In the genomic region with DNA sequence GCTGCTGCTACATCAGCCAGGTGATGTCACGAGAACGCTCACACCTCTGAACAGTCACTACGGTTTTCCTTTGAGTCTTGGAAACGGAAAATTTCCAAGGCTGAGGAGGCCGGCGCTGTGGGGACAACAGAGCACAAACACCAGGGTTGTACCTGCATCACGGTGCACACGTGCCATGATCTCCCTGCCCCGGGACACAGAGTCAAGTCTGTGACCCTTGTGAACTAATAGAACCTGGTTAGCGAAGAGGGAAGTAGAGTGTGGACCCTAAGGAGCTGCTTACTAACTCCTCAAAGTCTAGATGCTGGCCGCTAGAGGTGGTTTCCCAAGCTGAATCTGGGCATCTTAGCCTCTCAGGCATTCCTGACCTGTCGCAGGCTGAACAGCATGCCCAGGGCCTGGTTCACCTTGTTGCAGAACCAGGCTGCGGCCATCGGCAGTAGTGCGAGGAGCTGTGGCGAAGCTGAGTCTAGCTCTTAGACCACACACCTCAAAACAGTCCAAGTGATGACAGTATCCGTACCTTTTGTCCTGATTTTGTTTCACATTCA, we compare ENCODE assay signal across 8 mouse cellular contexts. TPM values are rescaled to one million over a fixed set of nuclear protein-coding genes. Genes with fewer than 3 reads are reported as not detected.
A peak's percentile ranks its signal among the peaks of the same experiment; 100 is the strongest.
DNase-seq lines count a peak whose midpoint lies in the region; ATAC-seq and TF ChIP-seq lines count a peak whose summit lies in the region.

No protein-coding gene starts in this region.

- TF ChIP-seq CTCF in kidney, postnatal 0 days (IDR thresholded peaks at IDR 0.05; ENCODE audit: low read depth) = no peak

- H3K9me3 ChIP-seq in kidney, postnatal 0 days (replicated peaks; ENCODE audit: low read length) = no peaks in the 10 kb centered on the region
- no peaks in the 10 kb centered on the region for H3K9me3 ChIP-seq in forebrain, embryonic 13.5 days (replicated peaks)
- H3K9me3 ChIP-seq in limb, embryonic 15.5 days = no peaks in the 10 kb centered on the region
- H3K9me3 ChIP-seq in neural tube, embryonic 15.5 days (replicated peaks) = no peaks in the 10 kb centered on the region

- 3% methylated on average over 17 of the region's 17 CpGs for WGBS in kidney, postnatal 0 days
- 2% methylated on average over 17 of the region's 17 CpGs for WGBS in forebrain, embryonic 13.5 days
- WGBS in limb, embryonic 15.5 days = 21% methylated on average over 17 of the region's 17 CpGs
- WGBS in neural tube, embryonic 15.5 days = 3% methylated on average over 17 of the region's 17 CpGs

- H3K4me1 ChIP-seq in kidney, postnatal 0 days (replicated peaks; ENCODE audit: insufficient read depth, low read length) = peaks cover 4% of the 10 kb centered on the region; the same call in 1 of the 2 replicates
- peaks cover 5% of the 10 kb centered on the region for H3K4me1 ChIP-seq in forebrain, embryonic 13.5 days
- peaks cover 26% of the 10 kb centered on the region for H3K4me1 ChIP-seq in limb, embryonic 15.5 days
- H3K4me1 ChIP-seq in neural tube, embryonic 15.5 days = peaks cover 16% of the 10 kb centered on the region

- H3K36me3 ChIP-seq in kidney, postnatal 0 days (ENCODE audit: insufficient read depth, low read length) = no peaks in the 10 kb centered on the region
- H3K36me3 ChIP-seq in forebrain, embryonic 13.5 days (ENCODE audit: poor library complexity, severe bottlenecking) = no peaks in the 10 kb centered on the region
- H3K36me3 ChIP-seq in limb, embryonic 15.5 days = no peaks in the 10 kb centered on the region
- H3K36me3 ChIP-seq in neural tube, embryonic 15.5 days = no peaks in the 10 kb centered on the region

- ATAC-seq in kidney, postnatal 0 days (replicated peaks; ENCODE audit: low FRiP score, low read depth) = peak; percentile 36; the same call in 1 of the 2 replicates
- peak; percentile 52 for ATAC-seq in forebrain, embryonic 13.5 days
- no peak for ATAC-seq in limb, embryonic 15.5 days (ENCODE audit: insufficient number of reproducible peaks, low FRiP score, low TSS enrichment, low read depth)
- ATAC-seq in neural tube, embryonic 15.5 days (ENCODE audit: low FRiP score) = no peak

- no peak for DNase-seq in kidney, postnatal 0 days (ENCODE audit: low spot score)
- no peak for DNase-seq in kidney, postnatal 10 days
- no peak for DNase-seq in right cerebral cortex, postnatal 10 days (ENCODE audit: low spot score in 2 of 2)
- no peak for DNase-seq in ovary, adult 18-20 months (ENCODE audit: low spot score)
- DNase-seq in gastrocnemius, adult 18-20 months (ENCODE audit: low spot score) = no peak

- peak overlapping the region; percentile 43 for H3K4me2 ChIP-seq in kidney, postnatal 0 days (ENCODE audit: low read length)
- peak overlapping the region; percentile 40 for H3K4me2 ChIP-seq in forebrain, embryonic 13.5 days
- H3K4me2 ChIP-seq in limb, embryonic 15.5 days = peak overlapping the region; percentile 43
- peak overlapping the region; percentile 42 for H3K4me2 ChIP-seq in neural tube, embryonic 15.5 days

- no peak overlapping the region for H3K27ac ChIP-seq in kidney, postnatal 0 days
- H3K27ac ChIP-seq in forebrain, embryonic 13.5 days = no peak overlapping the region
- H3K27ac ChIP-seq in limb, embryonic 15.5 days = no peak overlapping the region
- no peak overlapping the region for H3K27ac ChIP-seq in neural tube, embryonic 15.5 days (replicated peaks)

- H3K27me3 ChIP-seq in kidney, postnatal 0 days (ENCODE audit: insufficient read depth, low read length) = peaks cover 60% of the 10 kb centered on the region
- peaks cover 78% of the 10 kb centered on the region for H3K27me3 ChIP-seq in forebrain, embryonic 13.5 days
- peaks cover 40% of the 10 kb centered on the region for H3K27me3 ChIP-seq in limb, embryonic 15.5 days
- H3K27me3 ChIP-seq in neural tube, embryonic 15.5 days (replicated peaks) = peaks cover 71% of the 10 kb centered on the region

- no peak overlapping the region for H3K9ac ChIP-seq in kidney, postnatal 0 days (ENCODE audit: low read depth, low read length)
- no peak overlapping the region for H3K9ac ChIP-seq in forebrain, embryonic 13.5 days
- H3K9ac ChIP-seq in limb, embryonic 15.5 days = 0 out of 2 replicates have a peak overlapping the region, but pooled peaks have one; percentile 0
- H3K9ac ChIP-seq in neural tube, embryonic 15.5 days (replicated peaks) = no peak overlapping the region

- H3K4me3 ChIP-seq in kidney, postnatal 0 days (replicated peaks; ENCODE audit: low read depth, low read length) = peak overlapping the region; percentile 20
- peak overlapping the region; percentile 7; the same call in 1 of the 2 replicates for H3K4me3 ChIP-seq in forebrain, embryonic 13.5 days
- H3K4me3 ChIP-seq in limb, embryonic 15.5 days = peak overlapping the region; percentile 29
- peak overlapping the region; percentile 12; the same call in 1 of the 2 replicates for H3K4me3 ChIP-seq in neural tube, embryonic 15.5 days (replicated peaks)

RNA-seq across cellular contexts. Expression of gene Tbx15, which starts 5.8 kb away (rescaled TPM):
- 0.05 TPM in 1 of 2 replicates, not detected in the other for polyA plus RNA-seq in kidney, postnatal 0 days (2015; fragmentation: Nextera tagmentation; extraction: Ambion mirVana)
- 0.28 and 0.43 TPM in 2 replicates for polyA plus RNA-seq in forebrain, embryonic 13.5 days (2015; fragmentation: Nextera tagmentation; extraction: Ambion mirVana)
- polyA plus RNA-seq in limb, embryonic 15.5 days (2015; fragmentation: Nextera tagmentation; extraction: Ambion mirVana) = 21.9 and 24.0 TPM in 2 replicates
- polyA plus RNA-seq in neural tube, embryonic 15.5 days (2015; fragmentation: Nextera tagmentation; extraction: Ambion mirVana) = 0.19 and 0.29 TPM in 2 replicates
- 100 to 1,000 TPM; 125 to 144 TPM for total RNA-seq in gastrocnemius, adult 18-20 months (2021)

Comparison
In these comparisons a context has a peak if more than half of its experiments do, and no peak if none do; other contexts are left out.
1. ATAC-seq: peak in kidney, postnatal 0 days (single experiment) and forebrain, embryonic 13.5 days (single experiment); none in limb, embryonic 15.5 days (single experiment) and neural tube, embryonic 15.5 days (single experiment).
2. RNA of gene Tbx15, which starts 5.8 kb away (polyA plus RNA-seq): 21.9 to 24.0 TPM in limb, embryonic 15.5 days; 0.19 to 0.29 TPM in neural tube, embryonic 15.5 days, 0.28 to 0.43 TPM in forebrain, embryonic 13.5 days and 0.05 TPM in kidney, postnatal 0 days; every median in the first group is over 10 times any median in the second.
3. Peak in every context shown above with its lines, with median percentiles within 50 percentile points of each other: H3K4me2 ChIP-seq and H3K4me3 ChIP-seq.